Mouse (Mus musculus) embryonic facial prominence, embryonic 15.5 days (tissue): ENCODE results near the gene Grin2b. TPM values are rescaled to one million over a fixed set of nuclear protein-coding genes. Genes with fewer than 3 reads are reported as not detected.

ENCODE experiments used
- ATAC-seq: fragments of 200-750 bp; cut with Nextera tagmentation; 2 replicates; pipeline ENCODE4 v1.8.0; 2017; ENCODE audit warnings: low read depth, moderate TSS enrichment; ENCODE audit not compliant: insufficient number of reproducible peaks, low FRiP score, low TSS enrichment
- H3K27ac ChIP-seq: fragments of 300-500 bp; sonication (generic); replicated peaks from 2 replicates; pipeline ENCODE4 v1.5.1; 2015; ENCODE audit warnings: mild to moderate bottlenecking, inconsistent platforms
- H3K27me3 ChIP-seq: fragments of 300-500 bp; sonication (generic); 2 replicates; pipeline ENCODE4 v1.6.1; 2015; ENCODE audit warnings: inconsistent platforms
- H3K36me3 ChIP-seq: fragments of 300-500 bp; sonication (generic); 2 replicates; pipeline ENCODE4 v1.6.1; 2015; ENCODE audit warnings: mild to moderate bottlenecking, inconsistent platforms
- H3K4me1 ChIP-seq: fragments of 300-500 bp; sonication (generic); 2 replicates; pipeline ENCODE4 v1.6.1; 2015; ENCODE audit warnings: inconsistent platforms
- H3K4me2 ChIP-seq: fragments of 300-500 bp; sonication (generic); replicated peaks from 2 replicates; pipeline ENCODE4 v1.6.1; 2015; ENCODE audit warnings: mild to moderate bottlenecking, inconsistent platforms
- H3K4me3 ChIP-seq: fragments of 300-500 bp; sonication (generic); replicated peaks from 2 replicates; pipeline ENCODE4 v1.5.1; 2015; ENCODE audit warnings: mild to moderate bottlenecking, inconsistent platforms
- H3K9ac ChIP-seq: fragments of 300-500 bp; sonication (generic); 2 replicates; pipeline ENCODE4 v1.6.1; 2015; ENCODE audit warnings: inconsistent platforms
- H3K9me3 ChIP-seq: fragments of 300-500 bp; sonication (generic); replicated peaks from 2 replicates; pipeline ENCODE4 v1.6.1; 2016; ENCODE audit warnings: inconsistent platforms
- WGBS: fragments of 180-500 bp; shearing (Covaris S2); methylation state at CpG from one replicate; pipeline ENCODE4 v1.1.7; 2015; 5-methylcytosine and 5-hydroxymethylcytosine counted together
- polyA plus RNA-seq: library from polyadenylated mRNA; unstranded; fragments of >200 nt; fragmentation: Nextera tagmentation; extraction: Ambion mirVana; gene quantifications from 2 replicates; pipeline ENCODE4 v1.2.1, GENCODE M21; 2015

Grin2b gene
- polyA plus RNA-seq, 1 experiment from 2014 or later: 2.3 TPM

DNA sequence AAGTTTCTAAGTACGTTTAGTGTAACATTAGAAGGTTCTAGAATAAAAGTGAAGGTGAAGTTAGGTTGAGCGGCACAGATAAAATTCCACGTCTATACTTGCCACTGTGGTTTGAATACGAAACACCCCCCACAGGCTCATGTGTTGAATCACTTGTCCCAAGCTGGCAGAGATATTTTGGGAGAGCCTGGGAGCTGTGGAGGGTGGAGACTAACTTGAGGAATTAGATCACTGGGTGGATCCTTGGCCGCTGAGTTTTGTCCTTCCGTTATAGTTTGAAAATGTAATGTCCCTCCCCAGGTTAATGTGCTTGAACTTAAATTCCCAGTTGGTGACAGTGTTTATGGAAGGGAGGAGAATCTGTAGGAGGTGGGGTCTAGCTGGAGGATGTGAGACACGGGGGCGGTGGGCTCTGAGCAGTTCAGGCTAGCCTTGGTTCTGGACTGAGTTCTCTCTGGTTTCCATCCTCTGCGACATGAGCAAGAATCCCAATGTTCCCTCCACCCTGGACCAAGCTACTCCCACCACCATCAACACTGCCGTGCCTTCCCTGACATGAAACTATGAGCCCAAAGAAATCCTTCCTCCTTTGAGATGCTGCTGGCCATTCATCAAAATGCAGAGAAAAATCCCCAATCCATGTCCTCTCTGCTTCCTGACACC lies 375.8 kb downstream of the Grin2b start:
- H3K4me1 ChIP-seq: peaks cover 5% of the 10 kb centered on the region; the same call in 1 of the 2 replicates
- no peak overlapping the region for H3K27ac ChIP-seq
- H3K27me3 ChIP-seq: no peaks in the 10 kb centered on the region
- H3K9ac ChIP-seq: no peak overlapping the region
- H3K36me3 ChIP-seq: no peaks in the 10 kb centered on the region
- no peak for ATAC-seq
- 72% methylated on average over 10 of the region's 10 CpGs for WGBS
- no peak overlapping the region for H3K4me2 ChIP-seq
- no peak overlapping the region for H3K4me3 ChIP-seq
- no peaks in the 10 kb centered on the region for H3K9me3 ChIP-seq

GRCm38 (mm10) chr6:135796911-135797310 lies 376.4 kb downstream of the Grin2b start:
- no peak overlapping the region for H3K9ac ChIP-seq
- H3K9me3 ChIP-seq: no peaks in the 10 kb centered on the region
- ATAC-seq: no peak
- no peak overlapping the region for H3K4me2 ChIP-seq
- 73% methylated on average over 4 of the region's 4 CpGs for WGBS
- H3K27ac ChIP-seq: no peak overlapping the region
- H3K27me3 ChIP-seq: no peaks in the 10 kb centered on the region
- no peaks in the 10 kb centered on the region for H3K36me3 ChIP-seq
- H3K4me3 ChIP-seq: no peak overlapping the region
- H3K4me1 ChIP-seq: peaks cover 5% of the 10 kb centered on the region; the same call in 1 of the 2 replicates

DNA sequence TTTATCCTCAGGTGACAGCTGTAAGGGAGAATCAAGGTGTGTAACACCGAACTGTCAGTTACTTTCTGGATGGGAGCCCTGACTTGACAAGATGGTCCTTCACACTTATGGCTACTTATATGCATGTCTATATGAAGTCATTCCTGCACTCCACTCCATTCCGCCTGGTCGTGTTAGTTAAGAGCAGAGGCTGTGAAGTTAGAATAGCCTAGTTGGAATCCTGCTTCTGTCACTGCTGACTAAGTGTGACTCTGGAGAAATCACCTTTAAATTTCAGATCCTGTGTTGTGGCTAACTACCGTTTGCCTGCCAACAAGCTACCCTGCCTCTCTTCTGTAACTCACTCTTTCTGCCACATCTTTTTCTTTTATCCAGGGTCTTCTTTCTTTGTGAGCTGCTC lies 381.9 kb downstream of the Grin2b start:
- ATAC-seq: no peak
- Histone ChIP-seq H3K27me3 (no peaks in the 10 kb centered on the region), H3K36me3 (no peaks in the 10 kb centered on the region), H3K9me3 (no peaks in the 10 kb centered on the region), H3K4me1 (no peaks in the 10 kb centered on the region), H3K27ac (no peak overlapping the region), H3K4me2 (no peak overlapping the region), H3K9ac (no peak overlapping the region), H3K4me3 (no peak overlapping the region)
- 89% methylated on average over 4 of the region's 4 CpGs for WGBS

GRCm38 (mm10) chr6:135789603-135790170 lies 383.6 kb downstream of the Grin2b start:
- Histone ChIP-seq H3K36me3 (no peaks in the 10 kb centered on the region), H3K4me1 (no peaks in the 10 kb centered on the region), H3K27me3 (no peaks in the 10 kb centered on the region), H3K4me2 (no peak overlapping the region), H3K27ac (no peak overlapping the region), H3K9ac (no peak overlapping the region), H3K4me3 (no peak overlapping the region), H3K9me3 (no peaks in the 10 kb centered on the region)
- 79% methylated on average over 11 of the region's 11 CpGs for WGBS
- ATAC-seq: no peak

DNA sequence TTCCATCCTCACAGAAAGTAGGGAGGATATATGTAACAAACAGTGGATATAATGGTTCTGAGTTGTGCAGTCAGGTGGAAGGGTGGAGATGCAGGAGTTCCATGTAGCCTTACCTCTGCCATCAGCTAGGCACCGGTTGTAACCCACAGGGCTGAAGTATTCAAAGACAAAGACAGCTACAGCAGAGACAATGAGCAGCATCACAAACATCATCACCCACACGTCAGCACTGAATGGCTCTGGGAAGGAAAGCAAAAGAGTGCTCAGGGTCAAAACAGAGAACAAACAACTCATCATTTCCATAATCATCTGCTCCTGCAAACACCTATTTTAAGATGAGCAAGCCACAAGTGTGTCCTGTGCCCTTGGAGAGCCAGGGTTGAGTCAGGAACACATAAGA lies 398.6 kb downstream of the Grin2b start:
- H3K36me3 ChIP-seq: no peaks in the 10 kb centered on the region
- ATAC-seq: no peak
- no peak overlapping the region for H3K4me3 ChIP-seq
- no peaks in the 10 kb centered on the region for H3K4me1 ChIP-seq
- no peak overlapping the region for H3K9ac ChIP-seq
- H3K9me3 ChIP-seq: no peaks in the 10 kb centered on the region
- H3K27ac ChIP-seq: no peak overlapping the region
- H3K4me2 ChIP-seq: no peak overlapping the region
- 73% methylated on average over 2 of the region's 2 CpGs for WGBS
- no peaks in the 10 kb centered on the region for H3K27me3 ChIP-seq

DNA sequence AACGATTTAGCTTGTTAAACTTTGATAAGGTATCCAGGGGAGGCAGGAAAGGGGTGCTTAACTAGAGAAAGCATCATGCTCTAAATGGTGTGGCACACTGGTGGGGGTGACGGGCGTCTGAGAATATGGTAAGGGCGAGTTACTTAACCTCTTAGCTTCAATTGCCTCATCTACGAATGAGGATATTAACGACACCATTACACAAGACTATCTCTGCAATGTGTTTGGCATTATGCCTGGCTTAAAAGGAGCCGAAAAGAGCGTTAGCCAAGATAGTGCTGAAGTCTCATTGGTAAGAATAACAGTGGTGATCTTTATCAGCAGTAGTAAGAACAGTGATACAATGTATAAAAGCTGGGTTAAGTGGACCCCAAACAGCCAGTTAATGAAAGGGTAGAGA lies 405.7 kb downstream of the Grin2b start:
- no peak overlapping the region for H3K27ac ChIP-seq
- 74% methylated on average over 8 of the region's 8 CpGs for WGBS
- no peaks in the 10 kb centered on the region for H3K27me3 ChIP-seq
- H3K4me2 ChIP-seq: no peak overlapping the region
- H3K4me1 ChIP-seq: no peaks in the 10 kb centered on the region
- H3K9me3 ChIP-seq: no peaks in the 10 kb centered on the region
- no peak overlapping the region for H3K4me3 ChIP-seq
- no peak for ATAC-seq
- H3K9ac ChIP-seq: no peak overlapping the region
- no peaks in the 10 kb centered on the region for H3K36me3 ChIP-seq

DNA sequence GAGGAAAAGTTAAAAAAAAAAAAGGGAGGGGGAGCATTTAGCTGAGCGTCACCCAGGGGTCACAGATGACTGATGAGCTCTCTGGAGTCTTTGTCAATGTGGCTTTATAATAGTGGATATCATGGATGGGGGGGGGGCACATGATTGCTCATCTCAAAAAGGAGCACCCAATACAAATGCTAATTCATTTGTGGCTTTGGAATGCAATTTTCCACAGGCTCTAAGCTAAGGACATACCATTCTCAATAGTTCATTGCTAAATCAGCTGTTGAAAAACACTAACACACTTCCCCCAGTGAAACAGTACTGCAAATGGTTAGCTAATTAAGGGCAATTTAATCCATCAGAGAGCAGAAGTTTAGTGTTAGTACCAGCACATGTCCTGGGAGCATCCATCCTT lies 414.6 kb downstream of the Grin2b start:
- WGBS: 68% methylated on average over 1 of the region's 1 CpGs
- Histone ChIP-seq H3K4me2 (no peak overlapping the region), H3K27me3 (no peaks in the 10 kb centered on the region), H3K9ac (no peak overlapping the region), H3K27ac (no peak overlapping the region), H3K36me3 (no peaks in the 10 kb centered on the region), H3K4me3 (no peak overlapping the region), H3K4me1 (no peaks in the 10 kb centered on the region), H3K9me3 (no peaks in the 10 kb centered on the region)
- no peak for ATAC-seq

GRCm38 (mm10) chr6:135756075-135756474 lies 417.2 kb downstream of the Grin2b start:
- no peak overlapping the region for H3K27ac ChIP-seq
- H3K4me1 ChIP-seq: no peaks in the 10 kb centered on the region
- H3K4me3 ChIP-seq: no peak overlapping the region
- ATAC-seq: no peak
- H3K36me3 ChIP-seq: no peaks in the 10 kb centered on the region
- no peaks in the 10 kb centered on the region for H3K27me3 ChIP-seq
- H3K9ac ChIP-seq: no peak overlapping the region
- H3K9me3 ChIP-seq: no peaks in the 10 kb centered on the region
- 60% methylated on average over 1 of the region's 1 CpGs for WGBS
- no peak overlapping the region for H3K4me2 ChIP-seq

DNA sequence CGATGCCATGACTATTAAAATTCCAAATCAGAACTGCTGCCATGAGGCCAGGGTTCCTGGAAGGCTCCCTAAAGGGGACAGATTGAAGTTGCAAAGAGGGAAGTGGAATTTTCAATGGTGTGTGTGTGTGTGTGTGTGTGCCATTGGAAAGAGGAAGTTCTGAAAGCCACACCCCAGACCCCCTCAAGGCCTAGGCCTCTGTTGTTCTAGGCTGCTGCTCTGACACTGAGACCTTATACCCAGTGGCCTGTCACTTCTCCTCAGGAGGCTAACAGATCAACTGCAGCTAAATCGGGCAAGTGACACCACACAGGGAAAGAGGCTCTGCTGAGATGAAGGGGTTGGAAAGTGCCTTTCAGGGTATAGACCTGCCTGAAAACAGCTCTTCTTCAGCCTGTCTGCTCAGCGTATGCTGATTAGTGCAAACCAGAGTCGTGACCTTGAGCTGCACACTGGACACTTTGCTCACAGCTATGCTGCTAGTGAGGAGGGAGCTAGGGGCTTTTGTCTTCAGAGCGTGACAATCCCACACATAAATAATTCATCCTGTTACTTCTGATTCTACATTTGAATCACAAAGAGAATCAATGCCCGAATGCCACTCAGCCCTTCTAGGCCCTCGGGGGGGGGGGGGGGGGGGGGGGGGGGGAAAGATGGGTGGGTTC lies 424.8 kb downstream of the Grin2b start:
- ATAC-seq: no peak
- no peak overlapping the region for H3K4me3 ChIP-seq
- WGBS: 73% methylated on average over 6 of the region's 7 CpGs

DNA sequence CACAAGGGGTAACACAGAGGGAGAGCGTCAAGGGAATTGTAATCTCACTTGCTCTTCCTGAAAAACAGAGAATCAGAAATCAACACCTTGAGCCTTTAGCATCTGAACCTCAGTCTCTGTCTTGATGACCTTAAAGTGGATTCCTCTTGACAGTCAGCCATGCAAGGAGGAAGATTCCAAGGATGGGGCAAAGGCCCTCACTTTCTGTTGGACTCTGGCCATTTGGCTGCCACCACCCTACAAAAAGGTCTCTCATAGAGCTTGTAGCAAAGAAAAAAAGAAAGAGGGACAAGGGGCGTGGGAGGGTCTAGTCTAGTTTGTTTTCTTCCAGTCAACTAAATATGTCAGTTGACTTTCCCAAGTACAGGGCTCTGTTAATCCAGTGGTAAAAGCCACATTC lies 427.7 kb downstream of the Grin2b start:
- H3K27me3 ChIP-seq: no peaks in the 10 kb centered on the region
- 82% methylated on average over 2 of the region's 2 CpGs for WGBS
- H3K27ac ChIP-seq: no peak overlapping the region
- no peaks in the 10 kb centered on the region for H3K4me1 ChIP-seq
- no peak overlapping the region for H3K4me2 ChIP-seq
- H3K9me3 ChIP-seq: no peaks in the 10 kb centered on the region
- no peak overlapping the region for H3K9ac ChIP-seq
- ATAC-seq: no peak
- no peak overlapping the region for H3K4me3 ChIP-seq
- no peaks in the 10 kb centered on the region for H3K36me3 ChIP-seq

More for the DNA sequence above, 424.8 kb downstream of the Grin2b start:
- Histone ChIP-seq H3K9ac (no peak overlapping the region), H3K36me3 (no peaks in the 10 kb centered on the region), H3K4me2 (no peak overlapping the region), H3K9me3 (no peaks in the 10 kb centered on the region), H3K27ac (no peak overlapping the region), H3K4me1 (no peaks in the 10 kb centered on the region), H3K27me3 (no peaks in the 10 kb centered on the region)

DNA sequence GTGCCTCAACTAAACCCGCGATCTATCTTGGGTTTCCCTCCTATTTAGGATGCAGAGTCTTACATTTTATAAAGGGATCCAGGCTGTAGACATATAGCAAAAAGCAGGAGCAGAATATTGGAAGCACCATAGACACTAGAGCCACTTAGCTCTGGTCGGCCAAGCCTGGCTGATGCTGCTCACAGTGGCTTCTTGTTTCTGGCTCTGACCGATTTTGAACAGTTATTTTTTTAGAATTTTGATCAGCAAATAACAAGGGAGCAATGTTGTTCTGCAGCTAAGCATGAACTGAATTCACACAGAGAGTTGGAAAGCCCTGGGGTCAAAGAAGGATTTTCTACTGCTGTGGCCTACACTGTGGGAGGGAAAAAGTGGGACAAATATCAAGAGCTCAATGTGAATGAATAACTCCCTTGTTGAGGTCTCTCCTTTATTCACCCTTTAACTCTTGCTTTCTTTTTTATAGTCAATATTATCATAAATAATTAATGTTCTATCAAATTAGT lies 439.0 kb downstream of the Grin2b start:
- WGBS: 74% methylated on average over 4 of the region's 4 CpGs
- Histone ChIP-seq H3K9ac (no peak overlapping the region), H3K27ac (no peak overlapping the region), H3K4me1 (no peaks in the 10 kb centered on the region), H3K36me3 (no peaks in the 10 kb centered on the region), H3K4me2 (no peak overlapping the region), H3K4me3 (no peak overlapping the region), H3K27me3 (no peaks in the 10 kb centered on the region), H3K9me3 (no peaks in the 10 kb centered on the region)
- no peak for ATAC-seq
